Mouse (Mus musculus) liver, embryonic 12.5 days (tissue): ENCODE measurements around the gene Sfxn4. TPM values are rescaled to one million over a fixed set of nuclear protein-coding genes. Genes with fewer than 3 reads are reported as not detected.

Source experiments
- ATAC-seq: fragments of 200-750 bp; cut with Nextera tagmentation; 2 replicates; pipeline ENCODE4 v1.8.0; 2017; ENCODE audit warnings: moderate number of reproducible peaks, mild to moderate bottlenecking, moderate library complexity
- H3K27ac ChIP-seq: fragments of 300-500 bp; sonication (generic); 2 replicates; pipeline ENCODE4 v1.5.1; 2016; ENCODE audit warnings: mild to moderate bottlenecking
- H3K27me3 ChIP-seq: fragments of 300-500 bp; sonication (generic); replicated peaks from 2 replicates; pipeline ENCODE4 v1.6.1; 2016; ENCODE audit warnings: mild to moderate bottlenecking, moderate library complexity
- H3K36me3 ChIP-seq: fragments of 300-500 bp; sonication (generic); 2 replicates; pipeline ENCODE4 v1.6.1; 2016; ENCODE audit warnings: mild to moderate bottlenecking, moderate library complexity
- H3K4me1 ChIP-seq: fragments of 300-500 bp; sonication (generic); 2 replicates; pipeline ENCODE4 v1.6.1; 2016
- H3K4me2 ChIP-seq: fragments of 300-500 bp; sonication (generic); 2 replicates; pipeline ENCODE4 v1.6.1; 2016; ENCODE audit warnings: mild to moderate bottlenecking, moderate library complexity
- H3K4me3 ChIP-seq: fragments of 300-500 bp; sonication (generic); 2 replicates; pipeline ENCODE4 v1.5.1; 2016; ENCODE audit warnings: mild to moderate bottlenecking, moderate library complexity
- H3K9ac ChIP-seq: fragments of 300-500 bp; sonication (generic); 2 replicates; pipeline ENCODE4 v1.6.1; 2016; ENCODE audit warnings: mild to moderate bottlenecking, moderate library complexity
- H3K9me3 ChIP-seq: fragments of 300-500 bp; sonication (generic); replicated peaks from 2 replicates; pipeline ENCODE4 v1.6.1; 2016; ENCODE audit warnings: mild to moderate bottlenecking, moderate library complexity
- WGBS: fragments of 180-500 bp; shearing (Covaris S2); methylation state at CpG from one replicate; pipeline ENCODE4 v1.1.7; 2016; ENCODE audit not compliant: insufficient replicate concordance; 5-methylcytosine and 5-hydroxymethylcytosine counted together
- polyA plus RNA-seq: library from polyadenylated mRNA; unstranded; fragments of >200 nt; fragmentation: Nextera tagmentation; extraction: Ambion mirVana; gene quantifications from 2 replicates; pipeline ENCODE4 v1.2.1, GENCODE M21; 2016

Sfxn4 gene
- 1.7 and 1.8 TPM in 2 replicates for polyA plus RNA-seq

DNA sequence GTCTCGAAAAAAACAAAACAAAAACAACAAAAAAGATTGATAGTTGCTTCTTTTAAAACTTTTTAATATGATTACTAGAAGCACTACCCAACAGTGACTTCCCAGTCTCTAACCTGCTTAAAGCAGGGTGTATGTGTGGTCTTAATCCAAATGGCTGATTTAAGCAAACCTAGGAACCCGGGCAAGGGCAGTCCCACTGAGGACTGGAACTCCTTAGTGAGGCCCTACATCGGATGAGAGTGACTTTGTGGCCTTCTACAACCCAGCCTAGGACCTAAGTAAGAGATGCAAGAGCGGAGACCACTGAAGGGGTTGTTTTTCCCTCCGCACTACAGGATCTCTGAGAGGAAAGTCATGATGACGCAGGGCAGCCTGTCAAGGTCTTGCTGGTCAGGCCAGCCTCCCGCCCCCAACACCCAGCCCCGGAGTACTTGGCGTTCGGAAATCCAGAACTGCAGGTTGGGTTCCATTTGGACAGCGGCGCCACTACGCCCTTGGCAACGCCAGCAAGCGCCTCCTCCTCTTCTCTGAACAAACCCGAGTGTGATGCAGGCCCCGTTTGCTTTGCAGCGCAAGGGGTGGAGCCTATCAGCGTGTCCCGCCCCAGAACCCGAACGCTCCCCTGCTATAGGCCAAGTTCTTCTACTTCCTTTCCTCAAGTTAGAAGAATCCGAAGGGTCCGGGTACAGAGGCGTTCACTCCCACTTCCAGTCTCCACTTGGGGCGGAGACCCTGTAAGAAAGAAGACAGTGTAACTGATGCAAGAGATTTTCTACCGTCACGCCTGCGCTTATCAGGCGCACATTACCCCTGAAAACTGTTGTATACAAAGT, at the start of gene Sfxn4:
Sfxn4 (minus strand) TSS at position 612 of the 833 bp plus-strand sequence.
- Histone ChIP-seq H3K4me3 (peak within 1 kb of the TSS; percentile 60), H3K27me3 (no peaks in the 10 kb centered on the region), H3K4me2 (peak within 1 kb of the TSS; percentile 82), H3K9me3 (no peaks in the 10 kb centered on the region), H3K9ac (peak within 1 kb of the TSS; percentile 71), H3K36me3 (peaks cover 33% of the 10 kb centered on the region), H3K27ac (peak within 1 kb of the TSS; percentile 80), H3K4me1 (peaks cover 30% of the 10 kb centered on the region)
- WGBS = 5% methylated on average over 30 of the region's 30 CpGs
- peak; percentile 99 for ATAC-seq

DNA sequence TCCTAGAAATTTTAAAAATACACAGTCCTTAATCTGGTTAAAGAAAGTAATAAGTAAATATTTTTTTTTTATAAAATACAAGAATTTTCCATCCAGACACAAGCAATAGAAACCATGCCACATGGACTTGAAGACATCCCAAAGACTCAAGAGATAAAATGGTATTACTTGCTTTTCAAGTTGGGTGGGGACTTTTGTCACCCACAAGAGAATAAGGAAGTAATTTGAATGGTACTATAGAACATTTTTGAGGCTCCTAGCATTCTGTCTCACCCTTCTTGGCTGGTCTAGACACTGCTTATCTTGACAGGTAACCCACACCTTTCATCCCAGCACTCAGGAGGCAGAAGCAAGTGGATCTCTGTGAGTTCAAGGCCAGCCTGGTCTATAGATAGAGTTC, 49.0 kb upstream of the Sfxn4 start:
- Histone ChIP-seq H3K9ac (no peak overlapping the region), H3K4me3 (no peak overlapping the region), H3K9me3 (no peaks in the 10 kb centered on the region), H3K27me3 (no peaks in the 10 kb centered on the region), H3K4me2 (no peak overlapping the region), H3K36me3 (no peaks in the 10 kb centered on the region), H3K4me1 (no peaks in the 10 kb centered on the region), H3K27ac (no peak overlapping the region)
- no peak for ATAC-seq

DNA sequence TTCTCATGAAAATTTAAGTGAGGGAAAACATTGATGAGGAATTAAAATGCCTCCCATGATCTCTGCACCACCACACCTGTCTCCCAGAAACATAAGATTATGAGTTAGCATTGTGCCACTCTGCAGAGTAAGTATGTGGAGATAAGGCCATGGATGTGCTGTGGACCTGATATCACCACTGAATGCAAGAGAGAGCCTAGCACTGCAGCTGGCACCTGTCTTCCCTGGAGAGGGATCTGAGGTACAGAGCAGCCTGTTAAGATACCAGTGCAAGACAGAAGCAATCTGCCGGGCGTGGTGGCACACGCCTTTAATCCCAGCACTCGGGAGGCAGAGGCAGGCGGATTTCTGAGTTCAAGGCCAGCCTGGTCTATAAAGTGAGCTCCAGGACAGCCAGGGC, 44.2 kb upstream of the Sfxn4 start:
- no peaks in the 10 kb centered on the region for H3K9me3 ChIP-seq
- H3K27me3 ChIP-seq = no peaks in the 10 kb centered on the region
- WGBS = 74% methylated on average over 5 of the region's 5 CpGs
- no peak overlapping the region for H3K27ac ChIP-seq
- ATAC-seq = no peak
- H3K4me2 ChIP-seq = no peak overlapping the region
- H3K9ac ChIP-seq = no peak overlapping the region
- H3K4me1 ChIP-seq = no peaks in the 10 kb centered on the region
- H3K36me3 ChIP-seq = no peaks in the 10 kb centered on the region
- H3K4me3 ChIP-seq = no peak overlapping the region

DNA sequence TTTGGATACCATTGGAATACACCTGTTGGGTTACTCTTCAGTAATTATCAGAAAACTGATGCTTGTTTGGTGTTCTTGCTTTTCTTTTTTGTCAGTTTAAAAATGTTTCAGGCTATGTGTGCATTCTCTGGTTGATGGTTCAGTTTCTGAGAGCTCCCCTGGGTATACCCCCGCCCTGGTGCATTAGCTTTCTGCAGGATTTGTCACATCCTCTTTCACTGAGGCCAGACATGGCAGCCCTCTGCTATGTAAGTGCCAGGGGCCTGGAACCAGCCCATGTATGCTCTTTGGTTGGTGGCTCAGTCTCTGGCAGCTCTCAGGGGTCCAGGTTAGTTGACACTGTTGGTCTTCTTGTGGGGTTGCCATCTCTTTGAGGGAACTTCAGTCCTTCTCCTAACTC, 42.7 kb upstream of the Sfxn4 start:
- H3K4me1 ChIP-seq = no peaks in the 10 kb centered on the region
- no peaks in the 10 kb centered on the region for H3K36me3 ChIP-seq
- H3K4me3 ChIP-seq = no peak overlapping the region
- no peak overlapping the region for H3K9ac ChIP-seq
- H3K27me3 ChIP-seq = no peaks in the 10 kb centered on the region
- no peak for ATAC-seq
- H3K27ac ChIP-seq = no peak overlapping the region
- H3K4me2 ChIP-seq = no peak overlapping the region
- H3K9me3 ChIP-seq = no peaks in the 10 kb centered on the region
- WGBS = 67% methylated on average over 1 of the region's 1 CpGs

DNA sequence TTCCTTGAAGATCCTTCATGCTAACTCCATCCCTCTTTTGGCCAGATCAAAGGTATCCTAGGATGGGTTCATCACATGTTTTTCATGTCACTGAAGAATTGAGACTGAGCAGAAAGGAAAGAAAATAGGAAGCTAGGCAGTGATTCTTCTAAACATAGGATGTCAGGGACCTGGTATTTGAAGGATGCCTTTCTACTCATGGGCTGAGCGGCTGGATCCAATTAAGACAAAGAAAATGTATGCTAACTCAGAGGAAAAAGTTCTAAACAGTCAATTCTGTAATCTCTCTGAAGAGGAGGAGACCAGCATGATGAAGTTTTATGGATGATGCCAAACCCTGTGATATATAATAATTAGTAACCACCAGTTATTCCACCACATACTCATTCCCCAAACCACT, 41.9 kb upstream of the Sfxn4 start:
- Histone ChIP-seq H3K4me1 (no peaks in the 10 kb centered on the region), H3K4me3 (no peak overlapping the region), H3K36me3 (no peaks in the 10 kb centered on the region), H3K4me2 (no peak overlapping the region), H3K27ac (no peak overlapping the region), H3K27me3 (no peaks in the 10 kb centered on the region), H3K9me3 (no peaks in the 10 kb centered on the region), H3K9ac (no peak overlapping the region)
- WGBS = 70% methylated on average over 1 of the region's 1 CpGs
- ATAC-seq = no peak

DNA sequence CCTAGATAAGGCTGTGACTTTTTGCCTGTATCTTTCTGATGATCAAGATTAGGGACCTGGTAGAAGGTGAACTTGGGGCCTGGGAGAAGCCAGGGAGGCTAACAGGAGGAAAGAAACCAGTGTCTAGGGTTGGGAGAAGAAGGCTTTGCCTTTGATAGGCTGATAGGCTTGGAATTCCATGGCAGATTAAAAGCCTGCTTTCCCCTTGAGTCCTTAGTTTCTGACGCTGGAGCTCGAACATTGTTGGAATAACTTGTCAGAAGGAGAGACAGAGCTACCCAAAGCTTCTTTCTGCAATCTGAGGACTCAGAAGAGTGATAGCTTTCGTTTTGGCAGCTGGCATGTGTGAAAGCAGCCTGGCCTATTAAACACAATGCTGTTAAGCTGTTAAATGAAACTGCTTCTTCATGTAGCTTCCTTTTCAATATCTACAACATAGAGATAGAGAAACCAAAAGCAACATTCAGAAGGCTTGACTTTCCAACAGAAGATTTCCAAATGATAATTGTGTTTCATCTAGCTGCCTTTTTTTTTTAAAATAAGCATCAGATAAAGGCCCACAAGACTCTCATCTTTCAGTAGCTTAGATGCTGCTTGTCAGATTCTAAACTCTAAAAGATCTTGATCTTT, 34.1 kb upstream of the Sfxn4 start:
- ATAC-seq = no peak
- Histone ChIP-seq H3K27ac (no peak overlapping the region), H3K4me2 (no peak overlapping the region), H3K9me3 (no peaks in the 10 kb centered on the region), H3K36me3 (no peaks in the 10 kb centered on the region), H3K27me3 (peaks cover 6% of the 10 kb centered on the region), H3K4me1 (peaks cover 13% of the 10 kb centered on the region), H3K9ac (no peak overlapping the region), H3K4me3 (no peak overlapping the region)
- 34% methylated on average over 3 of the region's 3 CpGs for WGBS

DNA sequence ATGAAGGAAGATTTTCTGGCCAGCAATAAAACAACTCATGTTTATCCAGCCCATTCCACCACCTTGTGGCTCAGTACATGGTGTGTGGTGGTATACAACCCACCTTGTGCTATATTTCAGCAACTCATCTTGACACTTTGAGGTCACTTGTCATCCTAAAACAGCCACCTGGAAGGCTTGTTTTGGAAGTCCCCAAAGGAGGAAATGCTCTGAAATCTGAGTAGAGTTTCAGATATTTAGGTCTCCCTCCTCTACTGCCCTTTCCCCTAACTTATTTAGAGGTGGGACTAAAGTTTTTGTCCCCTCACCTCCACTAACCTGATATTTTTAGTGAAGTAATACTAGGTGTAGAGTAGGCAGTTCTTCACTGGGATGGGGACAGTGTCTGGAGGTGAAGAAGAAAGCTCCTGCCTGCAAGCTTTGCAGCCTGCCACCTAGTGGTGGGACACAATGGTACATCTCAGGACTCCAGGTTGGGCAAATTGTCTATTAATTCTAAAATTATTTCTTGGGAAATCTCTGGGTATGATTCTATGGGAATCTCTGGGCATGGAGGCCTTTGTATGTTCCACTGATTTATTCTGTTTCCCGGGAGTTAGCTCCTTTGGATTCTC, 30.8 kb upstream of the Sfxn4 start:
- Histone ChIP-seq H3K9me3 (no peaks in the 10 kb centered on the region), H3K27me3 (peaks cover 6% of the 10 kb centered on the region), H3K4me3 (no peak overlapping the region), H3K4me2 (peak overlapping the region; percentile 99), H3K36me3 (no peaks in the 10 kb centered on the region), H3K4me1 (peaks cover 37% of the 10 kb centered on the region), H3K27ac (no peak overlapping the region), H3K9ac (no peak overlapping the region)
- 9% methylated on average over 1 of the region's 1 CpGs for WGBS
- no peak for ATAC-seq

DNA sequence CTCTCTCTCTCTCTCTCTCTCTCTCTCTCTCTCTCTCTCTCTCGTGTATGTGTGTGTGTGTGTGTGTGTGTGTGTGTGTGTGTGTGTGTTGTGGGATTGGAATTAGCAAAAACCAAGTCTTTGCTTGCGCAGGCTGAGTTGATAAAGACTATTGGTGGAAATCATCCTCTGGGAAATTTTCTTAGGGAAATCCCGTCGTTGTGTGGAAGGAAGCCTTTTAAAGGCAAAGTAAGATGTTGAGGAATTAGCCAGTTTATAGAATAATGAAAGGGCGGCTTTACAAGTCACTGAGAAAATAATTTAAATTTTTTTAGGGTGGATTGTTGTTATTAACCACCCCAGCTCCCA, 29.8 kb upstream of the Sfxn4 start:
- Histone ChIP-seq H3K9me3 (no peaks in the 10 kb centered on the region), H3K4me1 (peaks cover 43% of the 10 kb centered on the region), H3K27me3 (peaks cover 6% of the 10 kb centered on the region), H3K27ac (no peak overlapping the region), H3K9ac (peak overlapping the region; percentile 96), H3K36me3 (no peaks in the 10 kb centered on the region), H3K4me2 (peak overlapping the region; percentile 99), H3K4me3 (peak overlapping the region; percentile 89)
- ATAC-seq = no peak
- 21% methylated on average over 4 of the region's 5 CpGs for WGBS

DNA sequence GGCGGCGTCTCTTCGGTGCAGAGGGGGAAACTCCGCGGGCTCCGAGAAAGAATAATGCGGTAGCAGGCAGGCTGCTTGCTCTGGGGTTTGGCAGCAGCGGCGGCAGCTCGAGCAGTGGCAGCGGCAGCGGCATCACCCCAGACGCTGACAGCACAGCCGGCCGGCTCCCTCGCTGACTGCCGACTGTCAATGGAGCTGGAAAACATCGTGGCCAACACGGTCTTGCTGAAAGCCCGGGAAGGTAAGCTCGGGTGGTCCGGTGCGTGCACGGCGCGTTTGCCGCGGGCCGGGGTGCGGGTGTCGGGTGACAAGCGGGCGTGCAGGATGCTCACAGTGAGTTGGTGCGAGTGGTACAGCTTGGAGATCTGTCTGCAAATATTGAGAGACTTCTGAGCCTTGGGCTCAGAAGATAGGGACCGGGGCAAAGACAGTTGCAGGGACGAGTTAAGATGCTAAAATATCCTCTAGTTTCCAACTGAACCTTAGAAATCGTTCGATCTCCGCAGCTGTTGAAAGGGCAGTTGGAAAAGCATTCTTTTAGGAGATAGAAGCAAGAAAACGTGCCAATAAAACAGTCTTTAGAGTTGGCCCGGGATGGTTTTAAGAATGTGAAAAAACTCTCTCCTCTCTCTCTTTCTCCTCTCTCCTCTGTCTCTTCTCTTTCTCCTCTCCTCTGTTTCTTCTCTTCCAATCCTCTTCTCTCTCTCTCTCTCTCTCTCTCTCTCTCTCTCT, 29.3 kb upstream of the Sfxn4 start:
- ATAC-seq = peak; percentile 38
- peak overlapping the region; percentile 96 for H3K9ac ChIP-seq
- under 1% methylated on average over 41 of the region's 41 CpGs for WGBS
- peak overlapping the region; percentile 99 for H3K4me2 ChIP-seq
- H3K27ac ChIP-seq = peak overlapping the region; percentile 97
- H3K36me3 ChIP-seq = no peaks in the 10 kb centered on the region
- no peaks in the 10 kb centered on the region for H3K9me3 ChIP-seq
- peak overlapping the region; percentile 89 for H3K4me3 ChIP-seq
- H3K4me1 ChIP-seq = peaks cover 43% of the 10 kb centered on the region
- peaks cover 6% of the 10 kb centered on the region for H3K27me3 ChIP-seq

DNA sequence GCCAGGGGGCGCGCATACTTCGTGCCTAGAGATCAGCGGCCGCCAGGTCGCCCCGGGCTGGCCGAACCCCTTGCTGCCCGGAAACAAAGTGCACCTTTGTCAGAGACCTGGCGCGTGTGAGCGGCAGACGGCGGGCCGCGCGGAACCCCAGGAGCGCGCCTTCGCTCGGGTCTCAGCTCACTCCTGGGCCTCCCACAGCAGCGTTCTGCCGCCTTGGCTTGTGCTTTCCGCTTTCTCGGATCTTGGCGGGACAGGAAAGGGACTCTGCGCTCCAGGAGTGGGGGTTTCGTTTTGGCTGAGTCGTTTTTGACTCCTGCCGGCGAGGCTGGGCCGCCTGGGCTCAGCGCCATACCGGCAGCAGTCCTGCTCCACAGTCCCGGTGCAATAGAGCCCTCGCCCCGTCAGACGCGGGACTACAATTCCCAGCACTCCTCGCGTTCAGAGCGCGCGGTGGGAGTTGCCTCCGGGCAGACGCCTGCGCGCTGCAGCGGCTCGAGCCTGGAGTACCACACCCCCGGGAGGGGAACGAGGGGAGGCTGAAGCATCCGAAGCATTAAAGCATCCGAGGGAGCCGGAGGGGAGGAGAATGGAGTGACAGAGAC, 28.5 kb upstream of the Sfxn4 start, which contains the start of gene Grk5:
Grk5 (plus strand) TSS at position 36 of the 602 bp plus-strand sequence.
- H3K9me3 ChIP-seq = no peaks in the 10 kb centered on the region
- H3K36me3 ChIP-seq = no peaks in the 10 kb centered on the region
- peak within 1 kb of the TSS; percentile 96 for H3K9ac ChIP-seq
- peaks cover 6% of the 10 kb centered on the region for H3K27me3 ChIP-seq
- H3K4me1 ChIP-seq = peaks cover 44% of the 10 kb centered on the region
- peak within 1 kb of the TSS; percentile 97 for H3K27ac ChIP-seq
- ATAC-seq = peak; percentile 98
- H3K4me3 ChIP-seq = peak within 1 kb of the TSS; percentile 89
- WGBS = under 1% methylated on average over 55 of the region's 55 CpGs
- H3K4me2 ChIP-seq = peak within 1 kb of the TSS; percentile 99

DNA sequence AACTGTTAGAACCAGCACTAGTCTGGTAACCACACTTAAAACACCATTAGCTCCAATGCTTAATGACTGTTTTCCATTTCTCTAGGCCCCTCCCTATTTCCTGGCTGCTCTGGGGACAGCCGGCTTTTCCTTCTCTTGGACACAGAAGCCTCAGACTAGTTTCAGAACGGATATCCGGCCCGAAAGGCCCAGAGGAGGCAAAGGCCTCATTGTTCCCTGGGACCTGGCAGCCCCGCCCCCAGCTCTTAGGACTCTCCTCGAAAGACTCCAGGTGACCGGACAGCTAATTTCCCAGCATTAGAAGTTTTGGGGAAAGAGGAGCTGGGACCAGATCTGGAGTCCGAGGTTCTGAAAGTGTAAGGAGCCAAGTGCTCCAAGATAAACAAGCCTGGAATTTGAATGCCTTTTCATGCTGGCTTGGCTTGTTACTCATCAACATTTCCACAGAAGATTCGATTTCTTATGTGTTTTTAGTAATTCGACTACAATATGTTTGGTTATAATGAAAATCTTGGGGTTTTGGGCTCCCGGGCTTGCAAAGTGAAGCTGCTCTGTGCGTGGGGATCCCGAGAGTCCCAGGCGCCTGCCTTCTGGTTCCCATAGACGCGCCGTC, 27.9 kb upstream of the Sfxn4 start:
- H3K9me3 ChIP-seq = no peaks in the 10 kb centered on the region
- peak overlapping the region; percentile 97 for H3K27ac ChIP-seq
- H3K27me3 ChIP-seq = peaks cover 6% of the 10 kb centered on the region
- H3K4me2 ChIP-seq = peak overlapping the region; percentile 99
- H3K4me3 ChIP-seq = peak overlapping the region; percentile 89
- peak overlapping the region; percentile 96 for H3K9ac ChIP-seq
- no peaks in the 10 kb centered on the region for H3K36me3 ChIP-seq
- WGBS = 3% methylated on average over 17 of the region's 17 CpGs
- peaks cover 49% of the 10 kb centered on the region for H3K4me1 ChIP-seq
- peak; percentile 21 for ATAC-seq
